Mouse (Mus musculus) intestine, postnatal 0 days (tissue): Measurements from ENCODE around the gene Vipr2. TPM values are rescaled to one million over a fixed set of nuclear protein-coding genes. Genes with fewer than 3 reads are reported as not detected.
A peak's percentile ranks its signal among the peaks of the same experiment; 100 is the strongest.

ENCODE experiments used
- ATAC-seq: fragments of 200-750 bp; cut with Nextera tagmentation; 2 replicates; pipeline ENCODE4 v1.8.0; 2017; ENCODE audit warnings: mild to moderate bottlenecking, moderate TSS enrichment, moderate library complexity
- H3K27ac ChIP-seq: fragments of 300-500 bp; sonication (generic); 2 replicates; pipeline ENCODE4 v1.5.1; 2014; ENCODE audit warnings: mild to moderate bottlenecking, low read depth, low read length, moderate library complexity
- H3K27me3 ChIP-seq: fragments of 300-500 bp; sonication (generic); replicated peaks from 2 replicates; pipeline ENCODE4 v1.6.1; 2014; ENCODE audit warnings: low read length, mixed read lengths; ENCODE audit not compliant: control insufficient read depth, insufficient read depth
- H3K36me3 ChIP-seq: fragments of 300-500 bp; sonication (generic); 2 replicates; pipeline ENCODE4 v1.6.1; 2014; ENCODE audit warnings: mild to moderate bottlenecking, moderate library complexity; ENCODE audit not compliant: control insufficient read depth, insufficient read depth
- H3K4me1 ChIP-seq: fragments of 300-500 bp; sonication (generic); replicated peaks from 2 replicates; pipeline ENCODE4 v1.6.1; 2014; ENCODE audit warnings: antibody characterized with exemption, low read length, mixed read lengths; ENCODE audit not compliant: control insufficient read depth, insufficient read depth
- H3K4me2 ChIP-seq: fragments of 300-500 bp; sonication (generic); replicated peaks from 2 replicates; pipeline ENCODE4 v1.6.1; 2014; ENCODE audit warnings: low read depth, mild to moderate bottlenecking, moderate library complexity
- H3K4me3 ChIP-seq: fragments of 300-500 bp; sonication (generic); 2 replicates; pipeline ENCODE4 v1.5.1; 2014; ENCODE audit warnings: low read depth, low read length
- H3K9ac ChIP-seq: fragments of 300-500 bp; sonication (generic); 2 replicates; pipeline ENCODE4 v1.6.1; 2014; ENCODE audit warnings: mild to moderate bottlenecking, low read depth, low read length
- H3K9me3 ChIP-seq: fragments of 300-500 bp; sonication (generic); 2 replicates; pipeline ENCODE4 v1.6.1; 2016; ENCODE audit warnings: mixed run types; ENCODE audit not compliant: control insufficient read depth
- CTCF ChIP-seq: sonication (generic); IDR thresholded peaks from 2 replicates; pipeline ENCODE4 v1.5.1; 2016; ENCODE audit warnings: low read depth, mild to moderate bottlenecking, control low read depth, antibody characterized with exemption, moderate library complexity
- WGBS: fragments of 180-500 bp; shearing (Covaris S2); extraction: QIAGEN DNeasy Blood & Tissue Kit; methylation state at CpG from one replicate; pipeline ENCODE4 v1.1.7; 2014; 5-methylcytosine and 5-hydroxymethylcytosine counted together
- polyA plus RNA-seq: library from polyadenylated mRNA; unstranded; fragments of >200 nt; fragmentation: Nextera tagmentation; extraction: Ambion mirVana; gene quantifications from 2 replicates; pipeline ENCODE4 v1.2.1, GENCODE M21; 2015

Vipr2 gene
- polyA plus RNA-seq, 1 experiment from 2014 or later: 1.7 TPM

- Histone ChIP-seq H3K9ac (no peak overlapping the region), H3K27me3 (no peaks in the 10 kb centered on the region), H3K36me3 (0 out of 2 replicates have a peak, but pooled peaks cover 4% of the 10 kb centered on the region), H3K9me3 (no peaks in the 10 kb centered on the region), H3K4me1 (no peaks in the 10 kb centered on the region; the same call in 1 of the 2 replicates), H3K4me3 (no peak overlapping the region), H3K4me2 (peak overlapping the region; percentile 67), H3K27ac (no peak overlapping the region)
- no peak for ATAC-seq
- no peak for TF ChIP-seq CTCF
- WGBS: 50% methylated on average over 3 of the region's 3 CpGs
These were observed 28.3 kb upstream of the Vipr2 start for GRCm38 (mm10) chr12:116049236-116049635.

GRCm38 (mm10) chr12:116049701-116050100, 27.8 kb upstream of the Vipr2 start:
- H3K4me2 ChIP-seq: no peak overlapping the region
- peak; percentile 80 for TF ChIP-seq CTCF
- ATAC-seq: no peak
- no peaks in the 10 kb centered on the region for H3K27me3 ChIP-seq
- H3K36me3 ChIP-seq: peaks cover 7% of the 10 kb centered on the region; the same call in 1 of the 2 replicates
- H3K9ac ChIP-seq: no peak overlapping the region
- WGBS: 77% methylated on average over 6 of the region's 6 CpGs
- no peak overlapping the region for H3K27ac ChIP-seq
- no peaks in the 10 kb centered on the region for H3K9me3 ChIP-seq
- H3K4me1 ChIP-seq: no peaks in the 10 kb centered on the region; the same call in 1 of the 2 replicates
- no peak overlapping the region for H3K4me3 ChIP-seq

GRCm38 (mm10) chr12:116054342-116054741, 23.2 kb upstream of the Vipr2 start:
- Histone ChIP-seq H3K9me3 (0 out of 2 replicates have a peak, but pooled peaks cover 6% of the 10 kb centered on the region), H3K27me3 (no peaks in the 10 kb centered on the region), H3K36me3 (peaks cover 39% of the 10 kb centered on the region), H3K27ac (peak overlapping the region; percentile 21), H3K4me1 (no peaks in the 10 kb centered on the region), H3K9ac (no peak overlapping the region), H3K4me2 (no peak overlapping the region), H3K4me3 (no peak overlapping the region)
- TF ChIP-seq CTCF: no peak
- no peak for ATAC-seq
- 91% methylated on average over 8 of the region's 8 CpGs for WGBS

- 97% methylated on average over 3 of the region's 3 CpGs for WGBS
- Histone ChIP-seq H3K9me3 (peaks cover 20% of the 10 kb centered on the region), H3K27ac (no peak overlapping the region), H3K27me3 (no peaks in the 10 kb centered on the region), H3K4me3 (no peak overlapping the region), H3K36me3 (peaks cover 47% of the 10 kb centered on the region), H3K4me1 (no peaks in the 10 kb centered on the region), H3K4me2 (no peak overlapping the region), H3K9ac (no peak overlapping the region)
- no peak for ATAC-seq
- no peak for TF ChIP-seq CTCF
These were observed 21.4 kb upstream of the Vipr2 start for GRCm38 (mm10) chr12:116056112-116056511.

- no peak overlapping the region for H3K4me3 ChIP-seq
- no peaks in the 10 kb centered on the region for H3K27me3 ChIP-seq
- ATAC-seq: no peak
- no peaks in the 10 kb centered on the region for H3K4me1 ChIP-seq
- H3K36me3 ChIP-seq: peaks cover 33% of the 10 kb centered on the region
- no peak for TF ChIP-seq CTCF
- H3K9me3 ChIP-seq: peaks cover 30% of the 10 kb centered on the region
- 94% methylated on average over 5 of the region's 5 CpGs for WGBS
- H3K9ac ChIP-seq: no peak overlapping the region
- H3K4me2 ChIP-seq: no peak overlapping the region
- H3K27ac ChIP-seq: no peak overlapping the region
These were observed 15.8 kb upstream of the Vipr2 start for GRCm38 (mm10) chr12:116061561-116062193.

- Histone ChIP-seq H3K4me1 (no peaks in the 10 kb centered on the region), H3K9ac (no peak overlapping the region), H3K4me2 (no peak overlapping the region), H3K27me3 (no peaks in the 10 kb centered on the region), H3K4me3 (no peak overlapping the region), H3K27ac (no peak overlapping the region), H3K36me3 (peaks cover 28% of the 10 kb centered on the region), H3K9me3 (peaks cover 30% of the 10 kb centered on the region)
- TF ChIP-seq CTCF: no peak
- 98% methylated on average over 2 of the region's 2 CpGs for WGBS
- no peak for ATAC-seq
These were observed 15.3 kb upstream of the Vipr2 start for GRCm38 (mm10) chr12:116062194-116062583.
